Mouse (Mus musculus) liver, embryonic 13.5 days (tissue): ENCODE data around the gene Pakap. TPM values are rescaled to one million over a fixed set of nuclear protein-coding genes. Genes with fewer than 3 reads are reported as not detected.

Experiments used
- ATAC-seq: fragments of 200-750 bp; cut with Nextera tagmentation; 2 replicates; pipeline ENCODE4 v1.8.0; 2017; ENCODE audit warnings: low read depth, mild to moderate bottlenecking, moderate number of reproducible peaks, moderate library complexity
- DNase-seq: peaks from one replicate; pipeline ENCODE4 v3.0.0; 2022
- H3K27ac ChIP-seq: fragments of 300-500 bp; sonication (generic); 2 replicates; pipeline ENCODE4 v1.5.1; 2015; ENCODE audit warnings: moderate library complexity, mild to moderate bottlenecking, inconsistent platforms
- H3K27me3 ChIP-seq: fragments of 300-500 bp; sonication (generic); 2 replicates; pipeline ENCODE4 v1.6.1; 2015; ENCODE audit warnings: mild to moderate bottlenecking, inconsistent platforms
- H3K36me3 ChIP-seq: fragments of 300-500 bp; sonication (generic); 2 replicates; pipeline ENCODE4 v1.6.1; 2015; ENCODE audit warnings: mild to moderate bottlenecking, inconsistent platforms
- H3K4me1 ChIP-seq: fragments of 300-500 bp; sonication (generic); replicated peaks from 2 replicates; pipeline ENCODE4 v1.6.1; 2015; ENCODE audit warnings: inconsistent platforms
- H3K4me2 ChIP-seq: fragments of 300-500 bp; sonication (generic); 2 replicates; pipeline ENCODE4 v1.6.1; 2015; ENCODE audit warnings: inconsistent platforms, mild to moderate bottlenecking, moderate library complexity
- H3K4me3 ChIP-seq: fragments of 300-500 bp; sonication (generic); replicated peaks from 2 replicates; pipeline ENCODE4 v1.5.1; 2015; ENCODE audit warnings: mild to moderate bottlenecking, inconsistent platforms
- H3K9ac ChIP-seq: fragments of 300-500 bp; sonication (generic); 2 replicates; pipeline ENCODE4 v1.6.1; 2015; ENCODE audit warnings: mild to moderate bottlenecking, inconsistent platforms
- H3K9me3 ChIP-seq: fragments of 300-500 bp; sonication (generic); replicated peaks from 2 replicates; pipeline ENCODE4 v1.6.1; 2016; ENCODE audit warnings: inconsistent platforms
- WGBS: fragments of 180-500 bp; shearing (Covaris S2); methylation state at CpG from one replicate; pipeline ENCODE4 v1.1.7; 2015; ENCODE audit not compliant: insufficient replicate concordance; 5-methylcytosine and 5-hydroxymethylcytosine counted together
- polyA plus RNA-seq: library from polyadenylated mRNA; unstranded; fragments of >200 nt; fragmentation: Nextera tagmentation; extraction: Ambion mirVana; gene quantifications from 2 replicates; pipeline ENCODE4 v1.2.1, GENCODE M21; 2015

Pakap gene
- polyA plus RNA-seq, 1 experiment from 2014 or later: 1.2 TPM

GRCm38 (mm10) chr4:57722296-57722695 lies 154.3 kb downstream of the Pakap start:
- Histone ChIP-seq H3K4me3 (no peak overlapping the region), H3K4me1 (no peaks in the 10 kb centered on the region), H3K9ac (no peak overlapping the region), H3K27ac (no peak overlapping the region), H3K27me3 (no peaks in the 10 kb centered on the region), H3K9me3 (no peaks in the 10 kb centered on the region), H3K4me2 (no peak overlapping the region), H3K36me3 (no peaks in the 10 kb centered on the region)
- ATAC-seq (no peak), DNase-seq (no peak)
- WGBS: 65% methylated on average over 4 of the region's 4 CpGs

- no peak overlapping the region for H3K9ac ChIP-seq
- no peak overlapping the region for H3K27ac ChIP-seq
- 54% methylated on average over 2 of the region's 2 CpGs for WGBS
- no peaks in the 10 kb centered on the region for H3K4me1 ChIP-seq
- H3K9me3 ChIP-seq: no peaks in the 10 kb centered on the region
- H3K4me3 ChIP-seq: no peak overlapping the region
- ATAC-seq (no peak), DNase-seq (no peak)
- no peaks in the 10 kb centered on the region for H3K36me3 ChIP-seq
- H3K4me2 ChIP-seq: no peak overlapping the region
- no peaks in the 10 kb centered on the region for H3K27me3 ChIP-seq
Measured at GRCm38 (mm10) chr4:57723659-57724058, 155.7 kb downstream of the Pakap start.

- H3K27ac ChIP-seq: no peak overlapping the region
- DNase-seq (no peak), ATAC-seq (no peak)
- no peaks in the 10 kb centered on the region for H3K4me1 ChIP-seq
- no peak overlapping the region for H3K9ac ChIP-seq
- no peak overlapping the region for H3K4me2 ChIP-seq
- no peaks in the 10 kb centered on the region for H3K27me3 ChIP-seq
- WGBS: 52% methylated on average over 1 of the region's 1 CpGs
- H3K9me3 ChIP-seq: no peaks in the 10 kb centered on the region
- H3K4me3 ChIP-seq: no peak overlapping the region
- no peaks in the 10 kb centered on the region for H3K36me3 ChIP-seq
Measured at GRCm38 (mm10) chr4:57725569-57725968, 157.6 kb downstream of the Pakap start.

- H3K27ac ChIP-seq: no peak overlapping the region
- 53% methylated on average over 4 of the region's 4 CpGs for WGBS
- no peak overlapping the region for H3K4me3 ChIP-seq
- no peak for DNase-seq
- H3K27me3 ChIP-seq: no peaks in the 10 kb centered on the region
- no peaks in the 10 kb centered on the region for H3K4me1 ChIP-seq
- ATAC-seq: no peak
- H3K9me3 ChIP-seq: no peaks in the 10 kb centered on the region
- H3K4me2 ChIP-seq: no peak overlapping the region
- no peaks in the 10 kb centered on the region for H3K36me3 ChIP-seq
- H3K9ac ChIP-seq: no peak overlapping the region
Measured at GRCm38 (mm10) chr4:57728611-57729183, 160.7 kb downstream of the Pakap start.

- Histone ChIP-seq H3K9ac (no peak overlapping the region), H3K4me1 (no peaks in the 10 kb centered on the region), H3K27me3 (no peaks in the 10 kb centered on the region), H3K9me3 (no peaks in the 10 kb centered on the region), H3K36me3 (no peaks in the 10 kb centered on the region), H3K27ac (no peak overlapping the region), H3K4me2 (no peak overlapping the region), H3K4me3 (no peak overlapping the region)
- ATAC-seq (no peak), DNase-seq (no peak)
- WGBS: 76% methylated on average over 6 of the region's 6 CpGs
Measured at GRCm38 (mm10) chr4:57730047-57730446, 162.1 kb downstream of the Pakap start.

- Histone ChIP-seq H3K9ac (no peak overlapping the region), H3K4me2 (no peak overlapping the region), H3K9me3 (no peaks in the 10 kb centered on the region), H3K27ac (no peak overlapping the region), H3K36me3 (no peaks in the 10 kb centered on the region), H3K27me3 (no peaks in the 10 kb centered on the region), H3K4me3 (no peak overlapping the region), H3K4me1 (no peaks in the 10 kb centered on the region)
- no peak for DNase-seq
- WGBS: 59% methylated on average over 11 of the region's 11 CpGs
- no peak for ATAC-seq
Measured at GRCm38 (mm10) chr4:57730801-57731598, 163.0 kb downstream of the Pakap start.

GRCm38 (mm10) chr4:57732351-57732750 lies 164.4 kb downstream of the Pakap start:
- no peak overlapping the region for H3K9ac ChIP-seq
- WGBS: 65% methylated on average over 5 of the region's 5 CpGs
- ATAC-seq (no peak), DNase-seq (no peak)
- no peaks in the 10 kb centered on the region for H3K36me3 ChIP-seq
- H3K4me3 ChIP-seq: no peak overlapping the region
- H3K27ac ChIP-seq: no peak overlapping the region
- H3K9me3 ChIP-seq: no peaks in the 10 kb centered on the region
- no peaks in the 10 kb centered on the region for H3K4me1 ChIP-seq
- H3K27me3 ChIP-seq: no peaks in the 10 kb centered on the region
- no peak overlapping the region for H3K4me2 ChIP-seq

GRCm38 (mm10) chr4:57733445-57733844 lies 165.5 kb downstream of the Pakap start:
- H3K27me3 ChIP-seq: no peaks in the 10 kb centered on the region
- H3K27ac ChIP-seq: no peak overlapping the region
- no peaks in the 10 kb centered on the region for H3K9me3 ChIP-seq
- 46% methylated on average over 3 of the region's 3 CpGs for WGBS
- ATAC-seq (no peak), DNase-seq (no peak)
- no peak overlapping the region for H3K4me3 ChIP-seq
- no peak overlapping the region for H3K4me2 ChIP-seq
- H3K9ac ChIP-seq: no peak overlapping the region
- no peaks in the 10 kb centered on the region for H3K36me3 ChIP-seq
- no peaks in the 10 kb centered on the region for H3K4me1 ChIP-seq

- Histone ChIP-seq H3K4me2 (no peak overlapping the region), H3K4me3 (no peak overlapping the region), H3K27me3 (no peaks in the 10 kb centered on the region), H3K4me1 (no peaks in the 10 kb centered on the region), H3K9ac (no peak overlapping the region), H3K36me3 (no peaks in the 10 kb centered on the region), H3K9me3 (no peaks in the 10 kb centered on the region), H3K27ac (no peak overlapping the region)
- 71% methylated on average over 5 of the region's 5 CpGs for WGBS
- no peak for DNase-seq
- ATAC-seq: no peak
Measured at GRCm38 (mm10) chr4:57735426-57735825, 167.4 kb downstream of the Pakap start.

GRCm38 (mm10) chr4:57738856-57739552 lies 171.0 kb downstream of the Pakap start:
- H3K4me3 ChIP-seq: no peak overlapping the region
- no peak overlapping the region for H3K9ac ChIP-seq
- 56% methylated on average over 8 of the region's 8 CpGs for WGBS
- H3K4me1 ChIP-seq: no peaks in the 10 kb centered on the region
- H3K27me3 ChIP-seq: no peaks in the 10 kb centered on the region
- ATAC-seq: no peak
- H3K9me3 ChIP-seq: no peaks in the 10 kb centered on the region
- no peak for DNase-seq
- H3K27ac ChIP-seq: no peak overlapping the region
- H3K4me2 ChIP-seq: no peak overlapping the region
- H3K36me3 ChIP-seq: no peaks in the 10 kb centered on the region

GRCm38 (mm10) chr4:57743325-57743929 lies 175.4 kb downstream of the Pakap start:
- DNase-seq (no peak), ATAC-seq (no peak)
- Histone ChIP-seq H3K4me2 (no peak overlapping the region), H3K27me3 (no peaks in the 10 kb centered on the region), H3K36me3 (no peaks in the 10 kb centered on the region), H3K27ac (no peak overlapping the region), H3K9ac (no peak overlapping the region), H3K9me3 (no peaks in the 10 kb centered on the region), H3K4me3 (no peak overlapping the region), H3K4me1 (no peaks in the 10 kb centered on the region)
- WGBS: 49% methylated on average over 11 of the region's 11 CpGs
